Mouse (Mus musculus) CH12.LX (cell line): ENCODE data around the gene Ap3d1. TPM values are rescaled to one million over a fixed set of nuclear protein-coding genes. Genes with fewer than 3 reads are reported as not detected.

Source experiments
- DNase-seq: peaks from one replicate; pipeline ENCODE4 v3.0.0-alpha.2; 2013; ENCODE audit errors: extremely low read depth
- H3K27ac ChIP-seq: 2 replicates; pipeline ENCODE4 v1.5.1; 2012; ENCODE audit warnings: low read depth, mild to moderate bottlenecking, control low read depth, moderate library complexity; ENCODE audit not compliant: insufficient read depth
- H3K27me3 ChIP-seq: replicated peaks from 2 replicates; pipeline ENCODE3; 2012; ENCODE audit warnings: inconsistent platforms
- H3K36me3 ChIP-seq, 2 experiments: replicated peaks in 1 of 2; 2 replicates each; pipeline versions ENCODE3 to v1.6.1; 2012; ENCODE audit warnings: inconsistent platforms in 1 of 2, low read length in 1 of 2, mild to moderate bottlenecking in 1 of 2, mixed read lengths in 1 of 2, moderate library complexity in 1 of 2; ENCODE audit not compliant: control insufficient read depth in 1 of 2, insufficient read depth in 1 of 2
- H3K4me1 ChIP-seq, 2 experiments: 2 replicates each; pipeline ENCODE4 v1.6.1; 2012; ENCODE audit warnings: inconsistent platforms in 1 of 2, moderate library complexity in 1 of 2; ENCODE audit not compliant: insufficient read depth in 2 of 2, control insufficient read depth in 1 of 2
- H3K4me2 ChIP-seq: 2 replicates; pipeline ENCODE4 v1.6.1; 2012; ENCODE audit warnings: low read depth, mild to moderate bottlenecking, control low read depth; ENCODE audit not compliant: poor library complexity, insufficient read depth, severe bottlenecking
- H3K4me3 ChIP-seq, 3 experiments: fragments of 150-350 bp in 1 of 3; sonication (generic) in 1 of 3; replicated peaks in 1 of 3; 2 replicates each; pipeline versions ENCODE3 to v1.5.1; 2011 to 2012; ENCODE audit warnings: low read depth in 2 of 3, low read length in 2 of 3, mild to moderate bottlenecking in 2 of 3, moderate library complexity in 2 of 3, control low read depth in 1 of 3, improper control_type of control experiment in 1 of 3, inconsistent platforms in 1 of 3, mixed read lengths in 1 of 3; ENCODE audit not compliant: poor library complexity in 1 of 3
- H3K79me2 ChIP-seq: replicated peaks from 2 replicates; pipeline ENCODE4 v1.6.1; 2012; ENCODE audit warnings: mild to moderate bottlenecking, moderate library complexity; ENCODE audit not compliant: control insufficient read depth, poor library complexity, insufficient read depth, severe bottlenecking; ENCODE audit errors: extremely low read depth
- H3K9ac ChIP-seq: 2 replicates; pipeline ENCODE4 v1.6.1; 2012; ENCODE audit warnings: low read depth, mild to moderate bottlenecking, control low read depth, moderate library complexity; ENCODE audit not compliant: insufficient read depth
- H3K9me3 ChIP-seq: replicated peaks from 2 replicates; pipeline ENCODE3; 2012; ENCODE audit warnings: low read length, inconsistent platforms, mixed read lengths
- BHLHE40 ChIP-seq: IDR thresholded peaks from 2 replicates; pipeline ENCODE4 v1.6.1; 2011; ENCODE audit warnings: mild to moderate bottlenecking, low read depth, low read length, improper control_type of control experiment
- CHD1 ChIP-seq: IDR thresholded peaks from 2 replicates; pipeline ENCODE4 v1.6.1; 2012; ENCODE audit warnings: low read depth, low read length, improper control_type of control experiment, inconsistent platforms
- CHD2 ChIP-seq: IDR thresholded peaks from 2 replicates; pipeline ENCODE4 v1.6.1; 2011; ENCODE audit warnings: low read length, improper control_type of control experiment
- CTCF ChIP-seq, 2 experiments: IDR thresholded peaks in 1 of 2; conservative IDR thresholded peaks in 1 of 2; 2 replicates each; pipeline ENCODE4 v1.5.1; 2011 to 2012; ENCODE audit warnings: low read depth in 2 of 2, low read length in 2 of 2, improper control_type of control experiment in 1 of 2, inconsistent platforms in 1 of 2, mild to moderate bottlenecking in 1 of 2, moderate library complexity in 1 of 2
- E2F4 ChIP-seq: IDR thresholded peaks from 2 replicates; pipeline ENCODE4 v1.6.1; 2011; ENCODE audit warnings: low read depth, low read length, improper control_type of control experiment; ENCODE audit not compliant: insufficient replicate concordance
- ELF1 ChIP-seq: IDR thresholded peaks from 2 replicates; pipeline ENCODE4 v1.6.1; 2014; ENCODE audit warnings: low read depth, mild to moderate bottlenecking, inconsistent platforms, low read length, improper control_type of control experiment
- EP300 ChIP-seq: IDR thresholded peaks from 2 replicates; pipeline ENCODE4 v1.6.1; 2011; ENCODE audit warnings: low read length, improper control_type of control experiment
- ETS1 ChIP-seq: conservative IDR thresholded peaks from 2 replicates; pipeline ENCODE4 v1.6.1; 2012; ENCODE audit warnings: low read depth, mild to moderate bottlenecking, inconsistent platforms, low read length, improper control_type of control experiment, moderate library complexity
- HCFC1 ChIP-seq: IDR thresholded peaks from 2 replicates; pipeline ENCODE4 v1.6.1; 2012; ENCODE audit warnings: low read depth, mild to moderate bottlenecking, inconsistent platforms, low read length, improper control_type of control experiment
- IRF4 ChIP-seq: IDR thresholded peaks from 2 replicates; pipeline ENCODE4 v1.6.1; 2014; ENCODE audit warnings: low read depth, mild to moderate bottlenecking, inconsistent platforms, low read length, improper control_type of control experiment
- JUN ChIP-seq: IDR thresholded peaks from 2 replicates; pipeline ENCODE4 v1.6.1; 2011; ENCODE audit warnings: low read depth, mild to moderate bottlenecking, low read length, improper control_type of control experiment, moderate library complexity; ENCODE audit not compliant: insufficient read depth
- JUND ChIP-seq: conservative IDR thresholded peaks from 2 replicates; pipeline ENCODE4 v1.6.1; 2011; ENCODE audit warnings: low read depth, low read length, improper control_type of control experiment
- MAFK ChIP-seq: IDR thresholded peaks from 2 replicates; pipeline ENCODE4 v1.6.1; 2011; ENCODE audit warnings: low read length, improper control_type of control experiment; ENCODE audit not compliant: insufficient replicate concordance
- MAX ChIP-seq: IDR thresholded peaks from 2 replicates; pipeline ENCODE4 v1.6.1; 2011; ENCODE audit warnings: low read length, improper control_type of control experiment
- MXI1 ChIP-seq: IDR thresholded peaks from 2 replicates; pipeline ENCODE4 v1.6.1; 2011; ENCODE audit warnings: mild to moderate bottlenecking, low read depth, low read length, improper control_type of control experiment
- MYC ChIP-seq: IDR thresholded peaks from 2 replicates; pipeline ENCODE4 v1.6.1; 2011; ENCODE audit warnings: low read depth, mild to moderate bottlenecking, improper control_type of control experiment, low read length
- NELFE ChIP-seq: IDR thresholded peaks from 2 replicates; pipeline ENCODE4 v1.6.1; 2011; ENCODE audit warnings: low read depth, low read length, improper control_type of control experiment
- NRF1 ChIP-seq: IDR thresholded peaks from 2 replicates; pipeline ENCODE4 v1.6.1; 2014; ENCODE audit warnings: low read depth, mild to moderate bottlenecking, inconsistent platforms, low read length, improper control_type of control experiment, moderate library complexity
- PAX5 ChIP-seq: IDR thresholded peaks from 2 replicates; pipeline ENCODE4 v1.6.1; 2012; ENCODE audit warnings: low read length, inconsistent platforms, mixed read lengths
- POLR2A ChIP-seq: IDR thresholded peaks from 2 replicates; pipeline ENCODE4 v1.6.1; 2011; ENCODE audit warnings: low read depth, mild to moderate bottlenecking, improper control_type of control experiment, low read length
- POLR2AphosphoS2 ChIP-seq: IDR thresholded peaks from 2 replicates; pipeline ENCODE4 v1.6.1; 2011; ENCODE audit warnings: low read depth, low read length, improper control_type of control experiment
- RAD21 ChIP-seq: IDR thresholded peaks from 2 replicates; pipeline ENCODE4 v1.6.1; 2011; ENCODE audit warnings: low read depth, mild to moderate bottlenecking, low read length, improper control_type of control experiment, moderate library complexity
- RCOR1 ChIP-seq: conservative IDR thresholded peaks from 2 replicates; pipeline ENCODE4 v1.6.1; 2012; ENCODE audit warnings: low read depth, mild to moderate bottlenecking, inconsistent platforms, low read length, improper control_type of control experiment
- SIN3A ChIP-seq: IDR thresholded peaks from 2 replicates; pipeline ENCODE4 v1.6.1; 2012; ENCODE audit warnings: low read length, improper control_type of control experiment, inconsistent platforms
- TBP ChIP-seq: conservative IDR thresholded peaks from 2 replicates; pipeline ENCODE4 v1.6.1; 2011; ENCODE audit warnings: low read depth, low read length, improper control_type of control experiment
- TCF12 ChIP-seq: IDR thresholded peaks from 2 replicates; pipeline ENCODE4 v1.6.1; 2014; ENCODE audit warnings: low read depth, mild to moderate bottlenecking, inconsistent platforms, low read length, improper control_type of control experiment
- UBTF ChIP-seq: IDR thresholded peaks from 2 replicates; pipeline ENCODE4 v1.6.1; 2012; ENCODE audit warnings: low read depth, mild to moderate bottlenecking, inconsistent platforms, low read length, improper control_type of control experiment, moderate library complexity
- USF1 ChIP-seq: IDR thresholded peaks from 2 replicates; pipeline ENCODE4 v1.6.1; 2014; ENCODE audit warnings: low read depth, mild to moderate bottlenecking, inconsistent platforms, low read length, improper control_type of control experiment
- USF2 ChIP-seq: conservative IDR thresholded peaks from 2 replicates; pipeline ENCODE4 v1.6.1; 2011; ENCODE audit warnings: low read depth, low read length, improper control_type of control experiment
- ZMIZ1 ChIP-seq: IDR thresholded peaks from 2 replicates; pipeline ENCODE4 v1.6.1; 2012; ENCODE audit warnings: low read depth, mild to moderate bottlenecking, inconsistent platforms, low read length, improper control_type of control experiment
- ZNF384 ChIP-seq: IDR thresholded peaks from 2 replicates; pipeline ENCODE4 v1.6.1; 2012; ENCODE audit warnings: low read depth, low read length, improper control_type of control experiment, inconsistent platforms
- dilution Hi-C: fragments of 300-500 bp; cut with MboI; formaldehyde crosslinking; loops from 2 replicates; pipeline ENCODE4 v1.14.3; 2020; ENCODE audit warnings: low sequenced_read_pairs; ENCODE audit not compliant: extremely low pct_unique_long_range_greater_than_20kb, extremely low pct_ligation_motif_present
- in situ Hi-C: fragments of 300-500 bp; cut with MboI; formaldehyde crosslinking; loops from 3 replicates; pipeline ENCODE4 v1.14.3; 2019; ENCODE audit warnings: low sequenced_read_pairs, low pct_ligation_motif_present, low pct_unique_long_range_greater_than_20kb, mixed read lengths
- polyA plus RNA-seq: library from polyadenylated mRNA; unstranded; fragments of >175 nt; gene quantifications from 2 replicates; pipeline ENCODE4 v1.2.1, GENCODE M21; 2012; ENCODE audit warnings: low read depth; ENCODE audit not compliant: insufficient read length
- total RNA-seq, 2 experiments: library from RNA; depleted of rRNA; stranded (reverse); fragments of 300-350 nt in 1 of 2; fragments of >200 nt in 1 of 2; gene quantifications; 2 replicates each; pipeline ENCODE4 v1.2.3; 2012 to 2014

Ap3d1 gene
- total and polyA plus RNA-seq, 3 experiments, result 28.4 to 57.0 (median 49.4) TPM

DNA sequence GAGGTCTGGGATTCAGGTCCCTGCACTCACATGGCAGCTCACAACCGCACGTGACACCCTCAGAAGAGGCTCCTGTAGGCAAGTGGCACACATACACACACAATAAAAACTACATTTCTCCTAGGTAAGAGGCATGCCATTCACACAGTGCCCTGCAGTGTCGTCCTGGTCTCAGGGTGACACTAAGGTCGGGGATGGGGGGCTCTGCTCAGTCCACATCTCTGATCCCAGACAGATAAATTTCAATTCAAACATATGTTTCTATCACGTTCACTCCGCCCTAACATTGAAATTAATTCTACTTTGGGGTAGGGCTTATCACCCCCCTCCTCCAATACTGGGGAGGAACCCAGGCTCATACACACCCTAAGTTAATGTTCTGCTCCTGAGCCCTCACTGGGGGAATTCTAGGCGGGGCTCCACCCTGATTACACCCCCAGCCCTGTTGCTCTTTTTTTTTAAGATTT is 42.0 kb downstream of the Ap3d1 start:
- dilution Hi-C loops (no loop called here), in situ Hi-C loops (no loop called here)

DNA sequence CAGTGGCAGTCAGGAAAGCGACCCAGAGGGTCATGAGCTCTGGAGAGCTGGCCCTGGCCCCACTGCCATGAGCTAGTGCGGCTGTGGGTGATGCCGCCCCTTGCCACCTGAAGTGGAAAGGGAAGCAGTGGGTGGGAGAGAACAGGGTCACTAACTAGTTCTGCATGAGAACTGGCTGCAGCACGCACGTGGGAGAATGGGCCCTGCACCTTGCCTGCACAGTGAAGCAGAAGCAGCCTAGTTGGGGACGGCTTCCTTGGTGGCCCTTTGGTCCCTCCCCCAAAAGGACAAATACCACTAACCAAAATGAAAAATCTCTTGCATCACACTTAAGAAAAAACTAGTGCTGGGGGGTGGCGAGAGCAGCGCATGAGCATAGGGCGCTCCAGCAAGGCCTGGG is 43.5 kb downstream of the Ap3d1 start:
- Histone ChIP-seq H3K27me3 (no peaks in the 10 kb centered on the region), H3K36me3 (peaks cover 0 to 15% of the 10 kb centered on the region in 2 experiments), H3K9me3 (no peaks in the 10 kb centered on the region), H3K9ac (no peak overlapping the region), H3K4me3 (peak overlapping the region in 2 of 3 experiments; percentile 27 to 35), H3K4me2 (peak overlapping the region; percentile 43), H3K27ac (peak overlapping the region; percentile 93), H3K4me1 (peaks cover 32 to 69% of the 10 kb centered on the region in 2 experiments), H3K79me2 (peaks cover 23% of the 10 kb centered on the region)
- DNase-seq, result no peak
- dilution Hi-C loops, result no loop called here
- in situ Hi-C loops, result loop anchor here (25.0 kb wide), 1 partner anchor 261 kb away; the partner anchor contains the start of gene Tcf3
- TF ChIP-seq CHD2, result no peak
- TF ChIP-seq ELF1, result no peak
- TF ChIP-seq TBP, result no peak
- no peak for TF ChIP-seq ETS1
- no peak for TF ChIP-seq CHD1
- peak; percentile 32; the same call in 1 of the 2 replicates for TF ChIP-seq NRF1
- TF ChIP-seq TCF12, result no peak
- TF ChIP-seq EP300, result no peak
- no peak for TF ChIP-seq UBTF
- TF ChIP-seq NELFE, result no peak
- no peak for TF ChIP-seq ZMIZ1
- TF ChIP-seq ZNF384, result 0 out of 2 replicates have a peak, but pooled peaks have one; percentile 11
- no peak for TF ChIP-seq BHLHE40
- no peak for TF ChIP-seq JUND
- TF ChIP-seq USF2, result no peak
- TF ChIP-seq MAFK, result no peak
- TF ChIP-seq MAX, result 0 out of 2 replicates have a peak, but pooled peaks have one; percentile 8
- no peak for TF ChIP-seq USF1
- no peak for TF ChIP-seq IRF4
- 0 out of 2 replicates have a peak, but pooled peaks have one; percentile 21 for TF ChIP-seq SIN3A
- TF ChIP-seq MYC, result 0 out of 2 replicates have a peak, but pooled peaks have one; percentile 27
- TF ChIP-seq POLR2A, result no peak
- TF ChIP-seq MXI1, result no peak; the same call in none of the 2 replicates
- no peak for TF ChIP-seq PAX5
- TF ChIP-seq HCFC1, result no peak
- no peak for TF ChIP-seq JUN
- no peak for TF ChIP-seq RAD21
- TF ChIP-seq POLR2AphosphoS2, result no peak
- TF ChIP-seq RCOR1, result no peak
- TF ChIP-seq CTCF (conservative IDR thresholded peaks at IDR 0.05 in 1 of 2, IDR thresholded peaks at IDR 0.05 in 1 of 2; ENCODE audit: low read depth in 2 of 2, low read length in 2 of 2), result no peak

More for the DNA sequence above, 42.0 kb downstream of the Ap3d1 start:
- no peak for TF ChIP-seq RAD21
- peak; percentile 95 for TF ChIP-seq BHLHE40
- TF ChIP-seq POLR2AphosphoS2, result peak; percentile 63; the same call in 1 of the 2 replicates
- TF ChIP-seq MXI1, result peak; percentile 66
- peak; percentile 77; the same call in 1 of the 2 replicates for TF ChIP-seq MYC
- peak; percentile 82 for TF ChIP-seq MAX
- peak; percentile 25; the same call in 1 of the 2 replicates for TF ChIP-seq USF1
- TF ChIP-seq E2F4, result no peak
- TF ChIP-seq CHD1, result peak; percentile 69; the same call in 1 of the 2 replicates
- DNase-seq, result no peak
- H3K36me3 ChIP-seq, result peaks cover 0 to 25% of the 10 kb centered on the region in 2 experiments
- peak overlapping the region; percentile 71 for H3K27ac ChIP-seq
- peak overlapping the region; percentile 60 for H3K9ac ChIP-seq
- H3K4me1 ChIP-seq, result peaks cover 30 to 65% of the 10 kb centered on the region in 2 experiments
- peak overlapping the region; percentile 59 to 88 (median 78) for H3K4me3 ChIP-seq
- H3K27me3 ChIP-seq, result no peaks in the 10 kb centered on the region
- H3K79me2 ChIP-seq, result peaks cover 23% of the 10 kb centered on the region
- H3K9me3 ChIP-seq, result no peaks in the 10 kb centered on the region
- H3K4me2 ChIP-seq, result peak overlapping the region; percentile 83
